Mouse (Mus musculus): ENCODE results near the gene Six2. TPM values are rescaled to one million over a fixed set of nuclear protein-coding genes. Genes with fewer than 3 reads are reported as not detected.

Gene Six2
- polyA plus RNA-seq, 1 experiment: 4.6 TPM

- TF ChIP-seq POLR2A (IDR thresholded peaks at IDR 0.05; ENCODE audit: control insufficient read depth, low read depth, low read length) (no peak), CTCF (IDR thresholded peaks at IDR 0.05; ENCODE audit: control insufficient read depth, insufficient read depth, insufficient replicate concordance, low read depth, low read length) (no peak)
- no peak overlapping the region for H3K4me3 ChIP-seq (ENCODE audit: control insufficient read depth, low read depth, low read length)
- no peaks in the 10 kb centered on the region for H3K27me3 ChIP-seq (ENCODE audit: control insufficient read depth, insufficient read depth, low read length)
- H3K36me3 ChIP-seq (ENCODE audit: control insufficient read depth, insufficient read depth, low read length): no peaks in the 10 kb centered on the region
- H3K4me1 ChIP-seq (ENCODE audit: control insufficient read depth, insufficient read depth, low read length): no peaks in the 10 kb centered on the region
- H3K27ac ChIP-seq (ENCODE audit: control insufficient read depth, insufficient read depth, low read depth, low read length): no peak overlapping the region
Observed at GRCm38 (mm10) chr17:85723166-85723565, 35.1 kb upstream of the Six2 start.

GRCm38 (mm10) chr17:85717266-85717665 lies 29.2 kb upstream of the Six2 start:
- Histone ChIP-seq H3K4me3 (ENCODE audit: control insufficient read depth, low read depth, low read length) (no peak overlapping the region), H3K27me3 (ENCODE audit: control insufficient read depth, insufficient read depth, low read length) (no peaks in the 10 kb centered on the region), H3K36me3 (ENCODE audit: control insufficient read depth, insufficient read depth, low read length) (no peaks in the 10 kb centered on the region), H3K27ac (ENCODE audit: control insufficient read depth, insufficient read depth, low read depth, low read length) (no peak overlapping the region), H3K4me1 (ENCODE audit: control insufficient read depth, insufficient read depth, low read length) (no peaks in the 10 kb centered on the region)
- TF ChIP-seq CTCF (IDR thresholded peaks at IDR 0.05; ENCODE audit: control insufficient read depth, insufficient read depth, insufficient replicate concordance, low read depth, low read length) (no peak), POLR2A (IDR thresholded peaks at IDR 0.05; ENCODE audit: control insufficient read depth, low read depth, low read length) (no peak)

GRCm38 (mm10) chr17:85715784-85716183 lies 27.7 kb upstream of the Six2 start:
- H3K4me3 ChIP-seq (ENCODE audit: control insufficient read depth, low read depth, low read length): no peak overlapping the region
- H3K36me3 ChIP-seq (ENCODE audit: control insufficient read depth, insufficient read depth, low read length): no peaks in the 10 kb centered on the region
- no peak overlapping the region for H3K27ac ChIP-seq (ENCODE audit: control insufficient read depth, insufficient read depth, low read depth, low read length)
- no peaks in the 10 kb centered on the region for H3K4me1 ChIP-seq (ENCODE audit: control insufficient read depth, insufficient read depth, low read length)
- no peak for TF ChIP-seq POLR2A (IDR thresholded peaks at IDR 0.05; ENCODE audit: control insufficient read depth, low read depth, low read length)
- TF ChIP-seq CTCF (IDR thresholded peaks at IDR 0.05; ENCODE audit: control insufficient read depth, insufficient read depth, insufficient replicate concordance, low read depth, low read length): no peak
- no peaks in the 10 kb centered on the region for H3K27me3 ChIP-seq (ENCODE audit: control insufficient read depth, insufficient read depth, low read length)

DNA sequence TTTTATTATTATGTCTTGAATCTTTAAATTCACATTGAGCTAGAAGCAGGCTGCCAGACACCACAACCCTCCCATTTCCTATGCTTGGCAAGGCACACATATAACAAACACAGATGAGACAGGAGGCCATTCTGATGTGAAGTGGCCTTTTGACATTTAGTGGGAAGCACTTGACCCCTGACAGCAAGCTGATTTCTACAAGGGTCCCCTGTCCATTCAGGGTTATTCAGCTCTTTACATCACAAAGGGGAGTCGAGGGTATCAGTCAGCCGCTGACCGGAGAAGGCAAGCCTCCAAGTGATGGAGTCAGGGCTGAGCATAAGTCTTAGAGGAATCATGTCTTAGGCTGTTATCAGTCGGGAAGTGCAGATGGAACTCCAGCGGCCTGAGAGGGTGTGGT lies 26.3 kb upstream of the Six2 start:
- H3K4me3 ChIP-seq (ENCODE audit: control insufficient read depth, low read depth, low read length): no peak overlapping the region

DNA sequence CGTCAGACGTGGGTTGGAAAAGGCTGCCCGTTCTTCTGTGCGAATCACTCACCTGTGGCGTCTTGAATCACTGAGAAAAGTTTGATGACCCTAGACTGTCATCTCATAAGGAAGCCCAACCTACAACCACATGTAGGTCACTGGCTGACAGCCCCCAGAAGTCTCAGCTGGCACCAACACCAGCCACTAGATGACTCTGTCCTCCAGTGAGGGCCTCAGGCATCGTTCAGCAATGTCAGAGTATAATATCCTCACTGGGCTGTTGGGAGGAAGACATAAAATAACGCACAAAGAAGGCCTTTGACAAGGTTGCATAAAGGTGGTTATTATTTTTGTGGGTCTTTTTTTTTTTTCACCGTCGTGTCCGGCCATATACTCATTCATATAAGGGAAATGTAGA lies 24.8 kb upstream of the Six2 start:
- Histone ChIP-seq H3K27me3 (ENCODE audit: control insufficient read depth, insufficient read depth, low read length) (no peaks in the 10 kb centered on the region), H3K36me3 (ENCODE audit: control insufficient read depth, insufficient read depth, low read length) (no peaks in the 10 kb centered on the region), H3K4me1 (ENCODE audit: control insufficient read depth, insufficient read depth, low read length) (no peaks in the 10 kb centered on the region), H3K27ac (ENCODE audit: control insufficient read depth, insufficient read depth, low read depth, low read length) (no peak overlapping the region), H3K4me3 (ENCODE audit: control insufficient read depth, low read depth, low read length) (no peak overlapping the region)
- no peak for TF ChIP-seq POLR2A (IDR thresholded peaks at IDR 0.05; ENCODE audit: control insufficient read depth, low read depth, low read length)
- no peak for TF ChIP-seq CTCF (IDR thresholded peaks at IDR 0.05; ENCODE audit: control insufficient read depth, insufficient read depth, insufficient replicate concordance, low read depth, low read length)

More for the DNA sequence above, 26.3 kb upstream of the Six2 start:
- no peaks in the 10 kb centered on the region for H3K27me3 ChIP-seq (ENCODE audit: control insufficient read depth, insufficient read depth, low read length)
- no peak overlapping the region for H3K27ac ChIP-seq (ENCODE audit: control insufficient read depth, insufficient read depth, low read depth, low read length)
- no peaks in the 10 kb centered on the region for H3K4me1 ChIP-seq (ENCODE audit: control insufficient read depth, insufficient read depth, low read length)
- no peaks in the 10 kb centered on the region for H3K36me3 ChIP-seq (ENCODE audit: control insufficient read depth, insufficient read depth, low read length)
- TF ChIP-seq CTCF (IDR thresholded peaks at IDR 0.05; ENCODE audit: control insufficient read depth, insufficient read depth, insufficient replicate concordance, low read depth, low read length) (no peak), POLR2A (IDR thresholded peaks at IDR 0.05; ENCODE audit: control insufficient read depth, low read depth, low read length) (no peak)

GRCm38 (mm10) chr17:85704369-85705260 lies 16.5 kb upstream of the Six2 start:
- Histone ChIP-seq H3K27ac (ENCODE audit: control insufficient read depth, insufficient read depth, low read depth, low read length) (no peak overlapping the region), H3K4me3 (ENCODE audit: control insufficient read depth, low read depth, low read length) (no peak overlapping the region), H3K36me3 (ENCODE audit: control insufficient read depth, insufficient read depth, low read length) (no peaks in the 10 kb centered on the region), H3K4me1 (ENCODE audit: control insufficient read depth, insufficient read depth, low read length) (no peaks in the 10 kb centered on the region), H3K27me3 (ENCODE audit: control insufficient read depth, insufficient read depth, low read length) (no peaks in the 10 kb centered on the region)
- no peak for TF ChIP-seq POLR2A (IDR thresholded peaks at IDR 0.05; ENCODE audit: control insufficient read depth, low read depth, low read length)
- TF ChIP-seq CTCF (IDR thresholded peaks at IDR 0.05; ENCODE audit: control insufficient read depth, insufficient read depth, insufficient replicate concordance, low read depth, low read length): no peak

GRCm38 (mm10) chr17:85700028-85700427 lies 12.0 kb upstream of the Six2 start:
- no peak overlapping the region for H3K27ac ChIP-seq (ENCODE audit: control insufficient read depth, insufficient read depth, low read depth, low read length)

More at GRCm38 (mm10) chr17:85700028-85700427, 12.0 kb upstream of the Six2 start:
- no peaks in the 10 kb centered on the region for H3K4me1 ChIP-seq (ENCODE audit: control insufficient read depth, insufficient read depth, low read length)
- no peaks in the 10 kb centered on the region for H3K36me3 ChIP-seq (ENCODE audit: control insufficient read depth, insufficient read depth, low read length)
- TF ChIP-seq POLR2A (IDR thresholded peaks at IDR 0.05; ENCODE audit: control insufficient read depth, low read depth, low read length) (no peak), CTCF (IDR thresholded peaks at IDR 0.05; ENCODE audit: control insufficient read depth, insufficient read depth, insufficient replicate concordance, low read depth, low read length) (no peak)
- H3K27me3 ChIP-seq (ENCODE audit: control insufficient read depth, insufficient read depth, low read length): no peaks in the 10 kb centered on the region
- H3K4me3 ChIP-seq (ENCODE audit: control insufficient read depth, low read depth, low read length): no peak overlapping the region

Data from testis, adult 2 months (tissue).